Mouse (Mus musculus) c-Kit-negative CD71-positive TER-119-positive erythroid progenitor cells, embryonic 14.5 days (primary cell): Measurements from ENCODE around the gene Btg4.

Experiments used
- DNase-seq: peaks from one replicate; pipeline ENCODE4 v3.0.0-alpha.2; 2013; ENCODE audit warnings: low read depth, low spot score

Btg4 gene

GRCm38 (mm10) chr9:51165312-51166180 lies 104.8 kb downstream of the Btg4 start, which contains the start of gene Gm32742:
Gene Gm32742, minus strand, starts transcription at chr9:51165517.
- DNase-seq = no peak

- no peak for DNase-seq
Measured at GRCm38 (mm10) chr9:51167954-51168353, 107.3 kb downstream of the Btg4 start.

DNA sequence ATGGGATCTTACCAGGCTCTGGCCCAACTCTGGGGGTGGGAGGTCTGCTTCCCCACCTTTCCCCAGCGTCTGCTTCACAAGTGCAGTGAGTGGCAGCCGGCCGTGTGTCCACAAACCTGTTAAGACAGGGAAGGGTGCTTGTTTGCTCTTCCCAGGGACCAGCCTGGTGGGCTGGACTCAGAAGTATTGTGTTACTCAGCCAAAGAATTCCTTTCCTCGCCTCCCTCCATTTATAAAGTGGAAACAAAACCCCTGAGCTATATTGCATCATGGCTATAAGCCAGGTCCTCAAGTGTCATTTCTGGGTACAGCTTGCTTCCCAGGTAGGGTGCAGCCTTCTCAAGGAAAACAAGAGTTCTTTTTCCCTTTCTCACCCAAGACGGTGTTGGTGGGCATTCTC lies 108.0 kb downstream of the Btg4 start:
- DNase-seq = no peak

GRCm38 (mm10) chr9:51169133-51169532 lies 108.4 kb downstream of the Btg4 start:
- no peak for DNase-seq
